Mouse (Mus musculus) kidney, postnatal 14 days (tissue): ENCODE data around the gene Gm5615.

Source experiments
- DNase-seq: peaks from one replicate; pipeline ENCODE4 v3.0.0; 2022; ENCODE audit warnings: mixed read lengths

The Gm5615 gene

GRCm38 (mm10) chr9:36541863-36542262 lies at the start of gene Gm5615:
Gene Gm5615, minus strand, starts transcription at chr9:36541963.
- no peak for DNase-seq

GRCm38 (mm10) chr9:36582535-36582934 lies 40.8 kb upstream of the Gm5615 start, which contains the start of gene Gm17689:
Gene Gm17689, minus strand, starts transcription at chr9:36582635.
- no peak for DNase-seq

GRCm38 (mm10) chr9:36504211-36504610 lies 37.6 kb downstream of the Gm5615 start:
- no peak for DNase-seq

- DNase-seq, result no peak
Observed at GRCm38 (mm10) chr9:36495824-36496223, 45.9 kb downstream of the Gm5615 start.

GRCm38 (mm10) chr9:36494501-36495220 lies 47.1 kb downstream of the Gm5615 start:
- no peak for DNase-seq
